Mouse (Mus musculus) lung, embryonic 15.5 days (tissue): Measurements from ENCODE around the gene Dnah17. TPM values are rescaled to one million over a fixed set of nuclear protein-coding genes. Genes with fewer than 3 reads are reported as not detected.

Experiments used
- ATAC-seq: fragments of 200-750 bp; cut with Nextera tagmentation; 2 replicates; pipeline ENCODE4 v1.8.0; 2017; ENCODE audit warnings: moderate number of reproducible peaks, borderline replicate concordance; ENCODE audit not compliant: low FRiP score, low TSS enrichment; ENCODE audit errors: extremely low read depth
- H3K27ac ChIP-seq: fragments of 300-500 bp; sonication (generic); 2 replicates; pipeline ENCODE4 v1.5.1; 2015; ENCODE audit warnings: moderate library complexity, mild to moderate bottlenecking, inconsistent platforms
- H3K27me3 ChIP-seq: fragments of 300-500 bp; sonication (generic); 2 replicates; pipeline ENCODE4 v1.6.1; 2015; ENCODE audit warnings: inconsistent platforms
- H3K36me3 ChIP-seq: fragments of 300-500 bp; sonication (generic); 2 replicates; pipeline ENCODE4 v1.6.1; 2015; ENCODE audit warnings: inconsistent platforms
- H3K4me1 ChIP-seq: fragments of 300-500 bp; sonication (generic); 2 replicates; pipeline ENCODE4 v1.6.1; 2015; ENCODE audit warnings: inconsistent platforms
- H3K4me2 ChIP-seq: fragments of 300-500 bp; sonication (generic); 2 replicates; pipeline ENCODE4 v1.6.1; 2015; ENCODE audit warnings: inconsistent platforms, mild to moderate bottlenecking, moderate library complexity
- H3K4me3 ChIP-seq: fragments of 300-500 bp; sonication (generic); 2 replicates; pipeline ENCODE4 v1.5.1; 2015; ENCODE audit warnings: mild to moderate bottlenecking, inconsistent platforms
- H3K9ac ChIP-seq: fragments of 300-500 bp; sonication (generic); 2 replicates; pipeline ENCODE4 v1.6.1; 2015; ENCODE audit warnings: inconsistent platforms
- H3K9me3 ChIP-seq: fragments of 300-500 bp; sonication (generic); 2 replicates; pipeline ENCODE4 v1.6.1; 2016; ENCODE audit warnings: inconsistent platforms
- WGBS: fragments of 180-500 bp; shearing (Covaris S2); methylation state at CpG from one replicate; pipeline ENCODE4 v1.1.7; 2015; 5-methylcytosine and 5-hydroxymethylcytosine counted together
- polyA plus RNA-seq: library from polyadenylated mRNA; unstranded; fragments of >200 nt; fragmentation: Nextera tagmentation; extraction: Ambion mirVana; gene quantifications from 2 replicates; pipeline ENCODE4 v1.2.1, GENCODE M21; 2015

Gene Dnah17
- 0.19 and 0.20 TPM in 2 replicates for polyA plus RNA-seq

GRCm38 (mm10) chr11:118130534-118130933 is at the start of gene Dnah17:
Gene Dnah17 (minus strand): TSS chr11:118130634.
- Histone ChIP-seq H3K27ac (no peak within 1 kb of the TSS), H3K4me2 (no peak within 1 kb of the TSS), H3K4me3 (no peak within 1 kb of the TSS), H3K9ac (no peak within 1 kb of the TSS), H3K36me3 (no peaks in the 10 kb centered on the region), H3K9me3 (no peaks in the 10 kb centered on the region), H3K4me1 (peaks cover 8% of the 10 kb centered on the region; the same call in 1 of the 2 replicates), H3K27me3 (no peaks in the 10 kb centered on the region)
- WGBS: 82% methylated on average over 7 of the region's 7 CpGs
- ATAC-seq: no peak

DNA sequence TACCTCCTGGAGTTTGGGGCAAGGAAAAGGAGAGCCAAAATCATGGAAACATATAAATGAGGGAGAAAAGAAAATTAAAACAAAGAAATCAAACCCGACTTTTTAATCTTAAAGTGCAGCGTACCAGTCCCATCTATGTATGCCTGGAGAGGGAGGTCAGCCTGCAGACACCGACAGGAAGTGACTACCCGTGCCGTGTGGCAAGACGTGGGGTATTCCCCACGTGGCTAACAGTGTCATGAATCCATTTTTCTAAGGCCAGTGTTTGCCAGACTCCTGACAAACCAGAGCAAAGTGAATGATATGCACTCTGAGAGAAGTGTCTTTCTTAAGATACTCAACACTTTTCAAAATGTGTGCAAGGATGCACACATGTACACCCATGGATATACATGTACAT is 49.8 kb upstream of the Dnah17 start:
- Histone ChIP-seq H3K36me3 (peaks cover 50% of the 10 kb centered on the region), H3K9me3 (no peaks in the 10 kb centered on the region), H3K27me3 (no peaks in the 10 kb centered on the region), H3K4me2 (no peak overlapping the region), H3K4me3 (no peak overlapping the region), H3K4me1 (no peaks in the 10 kb centered on the region), H3K9ac (no peak overlapping the region), H3K27ac (no peak overlapping the region)
- WGBS: 66% methylated on average over 7 of the region's 7 CpGs
- no peak for ATAC-seq

DNA sequence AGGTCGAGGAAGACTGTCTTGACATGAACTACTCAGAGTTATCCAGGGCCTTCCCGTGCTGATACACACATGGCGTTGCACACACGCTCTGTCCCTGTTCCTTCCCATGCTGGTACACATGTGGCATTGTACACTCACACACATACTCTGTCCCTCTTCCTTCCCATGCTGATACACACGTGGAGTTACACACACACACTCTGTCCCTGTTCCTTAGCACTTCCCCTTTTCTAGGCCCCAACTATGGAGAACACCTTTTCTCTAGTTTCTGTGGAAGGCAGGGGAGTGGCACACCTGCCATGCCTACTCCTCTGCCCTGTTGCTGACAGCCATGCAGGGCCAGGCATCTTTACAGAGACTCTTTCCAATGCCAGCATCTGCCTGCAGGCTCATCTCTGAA is 47.8 kb upstream of the Dnah17 start:
- no peak for ATAC-seq
- Histone ChIP-seq H3K4me2 (no peak overlapping the region), H3K4me3 (no peak overlapping the region), H3K36me3 (peaks cover 37% of the 10 kb centered on the region), H3K9ac (no peak overlapping the region), H3K27me3 (no peaks in the 10 kb centered on the region), H3K27ac (no peak overlapping the region), H3K4me1 (no peaks in the 10 kb centered on the region), H3K9me3 (no peaks in the 10 kb centered on the region)
- WGBS: 80% methylated on average over 5 of the region's 5 CpGs

DNA sequence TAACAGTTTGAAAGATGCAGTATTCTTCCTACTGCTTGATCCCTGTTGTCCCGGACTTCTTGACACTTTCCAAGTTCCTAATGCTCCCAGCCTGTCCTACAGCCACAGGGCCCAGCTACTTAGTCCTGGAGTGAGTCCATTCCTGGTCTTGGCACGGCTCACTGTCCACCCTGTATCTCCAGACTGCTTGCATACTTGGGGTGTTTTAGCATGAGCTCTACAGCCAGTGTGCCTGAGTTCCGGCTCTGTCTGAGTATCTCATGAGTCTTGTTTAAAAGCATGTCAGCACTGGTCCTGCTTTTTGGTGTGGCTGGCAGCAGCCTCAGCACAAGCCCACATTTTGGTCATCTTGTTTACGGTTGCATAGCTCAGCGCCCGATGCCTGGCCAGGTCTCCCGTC is 44.3 kb upstream of the Dnah17 start:
- H3K36me3 ChIP-seq: peaks cover 16% of the 10 kb centered on the region; the same call in 1 of the 2 replicates
- H3K9ac ChIP-seq: no peak overlapping the region
- peak; percentile 51 for ATAC-seq
- no peaks in the 10 kb centered on the region for H3K9me3 ChIP-seq
- 60% methylated on average over 7 of the region's 7 CpGs for WGBS
- H3K27me3 ChIP-seq: no peaks in the 10 kb centered on the region
- peak overlapping the region; percentile 11; the same call in 1 of the 2 replicates for H3K27ac ChIP-seq
- H3K4me2 ChIP-seq: no peak overlapping the region
- H3K4me3 ChIP-seq: no peak overlapping the region
- H3K4me1 ChIP-seq: no peaks in the 10 kb centered on the region

DNA sequence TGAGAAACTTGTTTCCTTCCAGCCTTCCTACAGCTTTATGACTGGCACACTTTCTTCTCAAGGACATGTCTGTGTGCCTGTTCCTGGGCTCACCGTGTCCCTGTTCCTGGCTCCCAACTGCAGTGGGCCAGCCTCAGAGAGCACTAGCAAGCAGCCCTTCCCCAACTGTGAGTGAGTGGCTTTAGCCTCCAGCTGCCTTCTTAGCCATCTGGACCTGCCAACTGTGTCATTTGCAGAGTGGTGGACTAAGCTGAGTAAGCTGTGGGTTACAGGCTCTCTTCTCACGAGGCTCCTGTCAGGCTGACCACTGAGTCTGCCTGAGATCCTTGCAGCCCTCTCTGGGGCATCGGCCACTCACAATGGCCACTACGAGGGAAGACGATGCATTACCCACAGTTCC is 42.3 kb upstream of the Dnah17 start:
- Histone ChIP-seq H3K9ac (no peak overlapping the region), H3K27ac (no peak overlapping the region), H3K4me1 (no peaks in the 10 kb centered on the region), H3K4me3 (no peak overlapping the region), H3K9me3 (no peaks in the 10 kb centered on the region), H3K27me3 (no peaks in the 10 kb centered on the region), H3K36me3 (peaks cover 9% of the 10 kb centered on the region; the same call in 1 of the 2 replicates), H3K4me2 (no peak overlapping the region)
- 85% methylated on average over 5 of the region's 5 CpGs for WGBS
- no peak for ATAC-seq

GRCm38 (mm10) chr11:118170333-118170732 is 39.9 kb upstream of the Dnah17 start:
- H3K27ac ChIP-seq: no peak overlapping the region
- H3K36me3 ChIP-seq: peaks cover 19% of the 10 kb centered on the region; the same call in 1 of the 2 replicates
- no peaks in the 10 kb centered on the region for H3K4me1 ChIP-seq

GRCm38 (mm10) chr11:118168714-118169113 is 38.3 kb upstream of the Dnah17 start:
- Histone ChIP-seq H3K9me3 (no peaks in the 10 kb centered on the region), H3K4me1 (no peaks in the 10 kb centered on the region), H3K27ac (no peak overlapping the region), H3K4me2 (no peak overlapping the region), H3K4me3 (no peak overlapping the region), H3K9ac (no peak overlapping the region), H3K27me3 (no peaks in the 10 kb centered on the region), H3K36me3 (peaks cover 21% of the 10 kb centered on the region)
- WGBS: 79% methylated on average over 9 of the region's 9 CpGs
- ATAC-seq: no peak

More at GRCm38 (mm10) chr11:118170333-118170732, 39.9 kb upstream of the Dnah17 start:
- no peak for ATAC-seq
- Histone ChIP-seq H3K27me3 (no peaks in the 10 kb centered on the region), H3K4me2 (no peak overlapping the region), H3K9me3 (no peaks in the 10 kb centered on the region), H3K4me3 (no peak overlapping the region), H3K9ac (no peak overlapping the region)
- 88% methylated on average over 5 of the region's 5 CpGs for WGBS

DNA sequence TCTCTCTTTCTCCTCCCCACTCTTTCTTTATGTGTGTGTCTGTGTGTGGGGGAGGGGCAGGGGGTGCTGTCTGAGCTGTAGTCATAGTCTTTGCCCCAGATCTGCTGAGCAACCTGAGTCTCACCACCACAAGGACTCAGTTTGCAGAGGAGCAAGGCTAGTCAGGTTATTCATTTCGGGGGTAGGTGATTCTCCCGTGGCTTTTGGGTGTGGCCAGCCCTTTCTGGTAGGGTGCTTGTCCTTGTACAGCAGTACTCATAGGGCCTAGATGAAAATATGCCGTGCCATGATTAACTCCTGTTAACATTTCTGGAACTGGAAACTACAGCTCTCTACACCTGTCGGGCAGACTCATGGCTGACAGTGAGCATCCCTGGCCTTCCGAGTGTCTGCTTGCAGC is 36.2 kb upstream of the Dnah17 start:
- ATAC-seq: no peak
- H3K4me3 ChIP-seq: no peak overlapping the region
- H3K36me3 ChIP-seq: peaks cover 26% of the 10 kb centered on the region
- peaks cover 4% of the 10 kb centered on the region; the same call in 1 of the 2 replicates for H3K4me1 ChIP-seq
- no peak overlapping the region for H3K4me2 ChIP-seq
- H3K9me3 ChIP-seq: no peaks in the 10 kb centered on the region
- WGBS: 87% methylated on average over 5 of the region's 5 CpGs
- H3K27ac ChIP-seq: no peak overlapping the region
- no peaks in the 10 kb centered on the region for H3K27me3 ChIP-seq
- no peak overlapping the region for H3K9ac ChIP-seq

- no peaks in the 10 kb centered on the region for H3K27me3 ChIP-seq
- no peak overlapping the region for H3K4me2 ChIP-seq
- H3K4me3 ChIP-seq: no peak overlapping the region
- H3K9me3 ChIP-seq: no peaks in the 10 kb centered on the region
- H3K9ac ChIP-seq: peak overlapping the region; percentile 4; the same call in 1 of the 2 replicates
- peak overlapping the region; percentile 63; the same call in 1 of the 2 replicates for H3K27ac ChIP-seq
- peak; percentile 29; the same call in 1 of the 2 replicates for ATAC-seq
- peaks cover 11% of the 10 kb centered on the region; the same call in 1 of the 2 replicates for H3K4me1 ChIP-seq
- peaks cover 25% of the 10 kb centered on the region for H3K36me3 ChIP-seq
- 53% methylated on average over 11 of the region's 11 CpGs for WGBS
Measured at GRCm38 (mm10) chr11:118165681-118166080, 35.2 kb upstream of the Dnah17 start.

- Histone ChIP-seq H3K9ac (no peak overlapping the region), H3K9me3 (no peaks in the 10 kb centered on the region), H3K4me2 (no peak overlapping the region), H3K27ac (no peak overlapping the region), H3K4me3 (no peak overlapping the region), H3K36me3 (peaks cover 20% of the 10 kb centered on the region), H3K27me3 (no peaks in the 10 kb centered on the region), H3K4me1 (peaks cover 11% of the 10 kb centered on the region; the same call in 1 of the 2 replicates)
- 53% methylated on average over 8 of the region's 8 CpGs for WGBS
- ATAC-seq: no peak
Measured at GRCm38 (mm10) chr11:118164566-118164965, 34.1 kb upstream of the Dnah17 start.

- Histone ChIP-seq H3K4me1 (peaks cover 11% of the 10 kb centered on the region; the same call in 1 of the 2 replicates), H3K36me3 (peaks cover 17% of the 10 kb centered on the region), H3K27me3 (no peaks in the 10 kb centered on the region), H3K4me2 (no peak overlapping the region), H3K9ac (no peak overlapping the region), H3K9me3 (no peaks in the 10 kb centered on the region), H3K4me3 (no peak overlapping the region), H3K27ac (no peak overlapping the region)
- WGBS: 49% methylated on average over 10 of the region's 10 CpGs
- peak; percentile 23; the same call in 1 of the 2 replicates for ATAC-seq
Measured at GRCm38 (mm10) chr11:118162245-118162644, 31.8 kb upstream of the Dnah17 start.

- Histone ChIP-seq H3K27ac (no peak overlapping the region), H3K27me3 (no peaks in the 10 kb centered on the region), H3K4me1 (peaks cover 11% of the 10 kb centered on the region; the same call in 1 of the 2 replicates), H3K9me3 (no peaks in the 10 kb centered on the region), H3K4me3 (no peak overlapping the region), H3K9ac (no peak overlapping the region), H3K36me3 (peaks cover 10% of the 10 kb centered on the region; the same call in 1 of the 2 replicates), H3K4me2 (no peak overlapping the region)
- 53% methylated on average over 6 of the region's 6 CpGs for WGBS
- no peak for ATAC-seq
Measured at GRCm38 (mm10) chr11:118161240-118161639, 30.8 kb upstream of the Dnah17 start.
